Comparison of ENCODE assay signal across 8 mouse cellular contexts in the genomic region with DNA sequence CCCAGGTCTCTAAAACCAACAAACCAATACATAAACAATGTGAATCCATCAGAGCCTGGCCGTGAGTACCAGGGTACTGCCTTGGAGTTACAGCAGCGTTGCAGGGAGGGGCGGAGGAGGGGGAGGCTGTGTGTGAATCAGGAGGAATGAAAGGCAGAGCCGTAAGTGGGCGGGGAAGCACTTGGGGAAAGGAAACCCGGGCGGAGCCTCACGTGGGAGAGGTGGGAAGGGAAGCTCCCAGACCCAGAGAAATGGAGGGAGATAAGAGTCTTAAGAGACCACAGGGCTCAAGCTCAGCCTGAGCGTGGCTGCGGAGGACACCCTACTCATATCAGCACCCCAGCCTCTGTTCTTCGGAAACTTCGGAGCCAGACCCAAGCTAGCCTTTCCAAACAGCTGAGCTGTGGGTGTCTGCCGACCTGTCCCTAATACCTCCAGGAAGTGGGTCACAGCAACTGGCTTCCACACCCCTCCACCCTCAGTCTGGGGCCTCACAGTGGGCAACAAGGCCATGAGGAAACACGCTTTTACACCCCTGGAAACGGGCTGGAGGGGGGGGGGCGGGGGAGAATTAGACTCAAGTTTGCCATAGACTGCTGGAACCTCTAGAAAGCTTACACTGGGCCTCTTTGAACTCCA. TPM values are rescaled to one million over a fixed set of nuclear protein-coding genes. Genes with fewer than 3 reads are reported as not detected.
DNase-seq lines count a peak whose midpoint lies in the region; ATAC-seq and TF ChIP-seq lines count a peak whose summit lies in the region.

No protein-coding gene starts in this region.

- DNase-seq in Muller cell, postnatal 12 days (ENCODE audit: inconsistent ontology term), result peak; percentile 85
- peak; percentile 9 for DNase-seq in c-Kit-positive CD71-positive TER-119-negative erythroid progenitor cells, embryonic 14.5 days (ENCODE audit: low read depth)
- peak; percentile 45 for DNase-seq in heart, adult 8-10 months (ENCODE audit: low spot score)
- DNase-seq in kidney, adult 2 months, result peak; percentile 66
- DNase-seq in liver, postnatal 0 days, result peak; percentile 42
- DNase-seq in cerebellum, adult 18-20 months, result no peak
- DNase-seq in MN1 (ENCODE audit: low spot score), result no peak

- TF ChIP-seq CTCF in kidney, adult 2 months (conservative IDR thresholded peaks at IDR 0.05; ENCODE audit: insufficient read depth, insufficient read length, low read depth, low read length), result no peak
- TF ChIP-seq CTCF in liver, postnatal 0 days (IDR thresholded peaks at IDR 0.05; ENCODE audit: low read depth), result no peak

- 12% methylated on average over 16 of the region's 16 CpGs for WGBS in kidney, adult 2 months
- WGBS in liver, postnatal 0 days (ENCODE audit: insufficient replicate concordance), result 6% methylated on average over 16 of the region's 16 CpGs
- WGBS in neural tube, embryonic 14.5 days, result 15% methylated on average over 16 of the region's 16 CpGs

- no peaks in the 10 kb centered on the region for H3K9me3 ChIP-seq in liver, postnatal 0 days (ENCODE audit: low read length)
- no peaks in the 10 kb centered on the region for H3K9me3 ChIP-seq in neural tube, embryonic 14.5 days (ENCODE audit: control insufficient read depth, low read length)

- no peaks in the 10 kb centered on the region for H3K36me3 ChIP-seq in kidney, adult 2 months (ENCODE audit: control insufficient read depth, insufficient read depth, low read length)
- H3K36me3 ChIP-seq in liver, postnatal 0 days (replicated peaks; ENCODE audit: insufficient read depth, low read length), result no peaks in the 10 kb centered on the region
- no peaks in the 10 kb centered on the region for H3K36me3 ChIP-seq in neural tube, embryonic 14.5 days (ENCODE audit: control insufficient read depth, insufficient read depth, low read length)

- no peaks in the 10 kb centered on the region for H3K27me3 ChIP-seq in kidney, adult 2 months (replicated peaks; ENCODE audit: control insufficient read depth, insufficient read depth, low read length)
- no peaks in the 10 kb centered on the region for H3K27me3 ChIP-seq in liver, postnatal 0 days (ENCODE audit: insufficient read depth, low read length)
- no peaks in the 10 kb centered on the region; the same call in 1 of the 2 replicates for H3K27me3 ChIP-seq in neural tube, embryonic 14.5 days (ENCODE audit: control insufficient read depth, insufficient read depth, low read length)

- peak; percentile 50; the same call in 1 of the 2 replicates for ATAC-seq in liver, postnatal 0 days
- ATAC-seq in neural tube, embryonic 14.5 days (ENCODE audit: low read depth), result 0 out of 2 replicates have a peak, but pooled peaks have one; percentile 26

- no peaks in the 10 kb centered on the region for H3K4me1 ChIP-seq in kidney, adult 2 months (ENCODE audit: control insufficient read depth, insufficient read depth, low read length)
- H3K4me1 ChIP-seq in liver, postnatal 0 days (ENCODE audit: insufficient read depth), result peaks cover 3% of the 10 kb centered on the region; the same call in 1 of the 2 replicates
- no peaks in the 10 kb centered on the region for H3K4me1 ChIP-seq in neural tube, embryonic 14.5 days (ENCODE audit: control insufficient read depth, insufficient read depth, low read length)

- H3K9ac ChIP-seq in liver, postnatal 0 days (replicated peaks), result 0 out of 2 replicates have a peak overlapping the region, but pooled peaks have one; percentile 30
- no peak overlapping the region for H3K9ac ChIP-seq in neural tube, embryonic 14.5 days (replicated peaks; ENCODE audit: low read depth, low read length)

- peak overlapping the region; percentile 70 for H3K4me2 ChIP-seq in liver, postnatal 0 days (ENCODE audit: low read depth, low read length)
- peak overlapping the region; percentile 4; the same call in 1 of the 2 replicates for H3K4me2 ChIP-seq in neural tube, embryonic 14.5 days (ENCODE audit: low read depth, low read length)

- TF ChIP-seq EP300 in liver, postnatal 0 days (IDR thresholded peaks at IDR 0.05; ENCODE audit: low read depth), result no peak

- peak overlapping the region; percentile 34; the same call in 1 of the 2 replicates for H3K4me3 ChIP-seq in kidney, adult 2 months (ENCODE audit: insufficient read depth, low read depth, low read length)
- H3K4me3 ChIP-seq in liver, postnatal 0 days (ENCODE audit: low read depth, low read length), result 0 out of 2 replicates have a peak overlapping the region, but pooled peaks have one; percentile 17
- no peak overlapping the region for H3K4me3 ChIP-seq in neural tube, embryonic 14.5 days (ENCODE audit: low read depth, low read length)

- no peak overlapping the region for H3K27ac ChIP-seq in kidney, adult 2 months (ENCODE audit: insufficient read depth, low read depth, low read length)
- H3K27ac ChIP-seq in liver, postnatal 0 days (ENCODE audit: low read depth), result no peak overlapping the region
- H3K27ac ChIP-seq in neural tube, embryonic 14.5 days (ENCODE audit: low read depth, low read length), result no peak overlapping the region

- TF ChIP-seq POLR2A in kidney, adult 2 months (IDR thresholded peaks at IDR 0.05; ENCODE audit: low read depth, low read length), result no peak

RNA-seq across cellular contexts. Expression of gene Tead4, which starts 14.7 kb away (rescaled TPM):
- 1 to 10 TPM; 2.0 to 4.0 (median 3.1) TPM for total RNA-seq in heart, adult 8-10 months (2022)
- polyA plus RNA-seq in kidney, adult 2 months (2012; rRNA removed), result 1.3 and 1.4 TPM in 2 replicates
- 0.28 and 0.34 TPM in 2 replicates for polyA plus RNA-seq in liver, postnatal 0 days (2015; fragmentation: Nextera tagmentation; extraction: Ambion mirVana)
- 0.24 and 0.57 TPM in 2 replicates for polyA plus RNA-seq in neural tube, embryonic 14.5 days (2014; fragmentation: Nextera tagmentation; extraction: Ambion mirVana)

Comparison
In these comparisons a context has a peak if more than half of its experiments do, and no peak if none do; other contexts are left out.
1. DNase-seq: peak in Muller cell, postnatal 12 days (single experiment), c-Kit-positive CD71-positive TER-119-negative erythroid progenitor cells, embryonic 14.5 days (single experiment), heart, adult 8-10 months (single experiment), kidney, adult 2 months (single experiment) and liver, postnatal 0 days (single experiment); none in cerebellum, adult 18-20 months (0 of 2) and MN1 (single experiment).